Mouse (Mus musculus): ENCODE results near the gene Tbce. TPM values are rescaled to one million over a fixed set of nuclear protein-coding genes. Genes with fewer than 3 reads are reported as not detected.
"Not testable (repeated sequence)": the region's sequence is repeated elsewhere in the genome, so short reads cannot be mapped to it uniquely, and the experiment has no call there.

Gene Tbce
- total RNA-seq (2022) = 10 to 100 TPM; 81.8 to 99.9 (median 86.5) TPM

DNA sequence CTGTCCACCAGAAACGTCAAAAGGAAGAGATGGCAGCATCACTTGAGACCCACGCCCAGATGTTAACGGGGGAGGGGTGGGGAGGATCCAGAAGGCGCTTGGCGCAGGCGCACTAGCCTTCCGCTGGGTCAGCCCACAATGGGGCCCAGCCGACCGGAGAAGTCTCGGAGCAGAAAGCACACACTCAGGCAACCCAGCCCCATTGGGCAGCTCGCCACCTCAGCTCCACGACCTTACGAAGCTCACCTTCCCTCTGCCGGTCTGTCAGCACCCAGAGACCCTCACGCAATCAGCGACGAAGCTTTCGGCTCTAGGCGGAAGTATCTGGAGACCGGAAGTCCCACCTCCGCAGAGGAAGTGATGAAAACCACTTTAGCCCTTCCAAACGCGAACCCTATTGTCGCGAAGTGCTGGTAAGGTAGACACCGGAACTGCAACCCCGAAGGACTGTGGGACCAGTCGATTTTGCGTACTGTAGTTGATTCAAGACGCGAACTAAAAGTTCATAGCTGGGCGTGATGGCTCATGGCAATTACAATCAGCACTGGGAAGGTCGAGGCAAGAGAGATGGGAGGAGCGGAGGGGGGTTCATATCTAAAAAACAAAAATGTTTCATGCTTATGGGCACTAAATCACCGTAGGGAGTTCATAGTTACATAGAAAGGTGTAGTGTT, at the start of gene Tbce:
Gene Tbce, minus strand, starts transcription at position 347 of the 674 bp plus-strand sequence.
- DNase-seq (ENCODE audit: low spot score in 2 of 2) = peak; percentile 89 to 93

DNA sequence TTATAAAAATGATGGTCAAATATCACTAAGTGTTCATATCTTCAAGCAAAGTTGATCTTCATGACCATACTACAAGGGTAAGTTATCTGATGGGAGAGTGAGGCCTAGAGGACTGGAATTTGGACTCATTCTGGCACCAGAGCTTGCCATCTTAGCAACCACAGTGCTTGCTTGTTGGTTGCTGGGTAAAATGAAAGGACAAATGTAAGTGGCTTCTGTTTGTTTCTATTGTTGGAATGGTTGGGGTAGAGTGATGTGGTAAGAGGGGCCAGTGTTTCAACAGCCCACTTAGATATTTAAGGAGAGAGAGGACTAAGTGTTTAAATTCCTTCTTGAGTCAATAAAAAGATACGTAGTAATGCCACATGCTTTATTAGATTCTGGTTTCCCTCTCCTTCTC, 49.2 kb upstream of the Tbce start:
- no peak for DNase-seq (ENCODE audit: low spot score in 2 of 2)

DNA sequence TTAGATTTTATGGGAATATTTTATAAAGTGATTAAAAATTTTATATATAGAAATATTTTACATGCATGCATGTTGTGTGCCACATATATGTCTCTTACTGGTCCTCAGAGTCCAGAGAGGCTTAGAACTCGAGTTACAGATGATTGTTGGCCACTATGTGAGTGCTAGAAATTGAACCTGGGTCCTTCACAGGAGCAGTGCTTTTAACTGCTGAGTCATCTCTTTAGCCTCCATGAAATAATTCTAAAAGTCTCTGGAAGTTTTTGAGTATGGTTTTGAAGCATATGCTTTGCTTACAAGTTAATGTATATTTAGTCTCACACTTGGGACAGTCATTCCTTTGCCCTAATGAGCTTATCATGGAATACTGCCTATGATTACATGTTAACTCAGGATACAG, 35.9 kb upstream of the Tbce start:
- no peak for DNase-seq (ENCODE audit: low spot score in 2 of 2)

DNA sequence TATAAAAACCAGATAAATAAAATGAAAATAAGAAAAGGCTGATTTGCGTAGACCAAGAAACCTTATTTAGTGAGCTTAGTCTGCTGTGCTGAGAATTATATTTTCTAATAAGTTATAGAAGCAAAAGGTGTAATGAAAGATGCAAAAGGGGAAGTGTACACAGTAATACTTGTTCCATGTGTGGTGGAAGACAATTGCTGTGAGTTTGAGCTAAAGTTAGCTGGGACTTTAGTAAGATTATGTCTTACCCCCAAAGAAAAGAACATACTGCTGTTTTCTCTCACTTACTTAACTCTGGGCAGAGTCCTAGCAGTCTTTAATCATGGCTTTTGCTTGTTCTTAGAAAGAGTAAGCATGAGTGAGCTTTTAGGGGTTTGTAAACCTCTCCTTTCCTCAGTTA, 34.9 kb upstream of the Tbce start:
- no peak for DNase-seq (ENCODE audit: low spot score in 2 of 2)

DNA sequence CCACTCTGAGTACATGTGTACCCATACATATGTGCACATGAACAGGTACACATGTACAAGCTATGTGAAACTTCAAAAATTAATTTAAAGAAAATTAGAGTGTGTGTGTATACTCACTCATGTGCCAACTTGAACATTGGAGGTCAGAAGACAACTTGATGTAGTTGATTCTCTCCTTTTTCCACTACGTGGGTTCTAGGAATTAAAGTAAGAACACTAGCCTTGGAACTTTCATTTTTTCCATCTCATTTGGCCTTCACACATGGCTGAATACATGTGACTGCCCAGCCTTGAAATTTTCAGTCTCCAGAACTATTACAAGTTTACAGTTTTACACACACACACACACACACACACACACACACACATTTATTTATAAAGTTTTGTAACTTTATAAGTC, 29.9 kb upstream of the Tbce start:
- DNase-seq (ENCODE audit: low spot score in 2 of 2) = no peak

DNA sequence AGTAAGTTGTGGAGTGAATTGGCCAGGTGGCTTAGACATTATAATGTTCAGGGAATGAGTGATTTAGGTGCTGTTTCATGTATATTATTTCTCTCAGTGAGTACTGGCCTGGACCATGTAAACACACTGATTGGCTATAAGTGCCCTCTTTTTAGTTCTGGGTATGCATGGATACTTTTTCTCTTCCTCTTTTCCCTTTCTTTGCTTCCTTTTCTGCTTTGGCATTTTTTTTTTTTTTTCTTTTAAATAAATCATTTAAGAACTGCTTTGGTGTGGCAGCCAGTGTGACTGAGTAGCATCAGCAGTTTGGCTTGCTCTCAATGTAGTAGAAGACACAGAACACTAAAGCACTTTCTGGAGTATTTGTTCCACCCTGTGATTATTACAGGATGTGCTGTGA, 28.6 kb upstream of the Tbce start:
- DNase-seq (ENCODE audit: low spot score in 2 of 2) = no peak

DNA sequence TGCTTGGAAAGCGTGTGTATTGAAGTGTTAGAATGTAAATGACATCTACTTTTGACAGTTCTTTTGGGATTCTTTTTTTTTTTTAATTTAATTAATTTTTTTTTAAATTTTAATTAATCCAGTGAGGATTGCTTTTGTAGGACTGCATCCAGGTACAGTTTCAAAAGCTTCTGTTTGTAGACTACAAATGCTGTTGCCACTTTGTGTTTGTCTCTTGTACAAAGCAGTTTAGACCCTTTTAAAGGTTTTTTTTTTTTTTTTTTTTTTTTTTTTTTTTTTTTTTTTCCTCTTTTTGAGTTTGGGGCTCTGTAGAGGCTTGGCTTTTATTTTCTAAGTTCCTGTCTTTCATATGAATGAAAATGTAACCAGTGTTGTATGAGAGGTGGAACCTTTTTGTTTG, 26.3 kb upstream of the Tbce start:
- no peak for DNase-seq (ENCODE audit: low spot score in 2 of 2)

DNA sequence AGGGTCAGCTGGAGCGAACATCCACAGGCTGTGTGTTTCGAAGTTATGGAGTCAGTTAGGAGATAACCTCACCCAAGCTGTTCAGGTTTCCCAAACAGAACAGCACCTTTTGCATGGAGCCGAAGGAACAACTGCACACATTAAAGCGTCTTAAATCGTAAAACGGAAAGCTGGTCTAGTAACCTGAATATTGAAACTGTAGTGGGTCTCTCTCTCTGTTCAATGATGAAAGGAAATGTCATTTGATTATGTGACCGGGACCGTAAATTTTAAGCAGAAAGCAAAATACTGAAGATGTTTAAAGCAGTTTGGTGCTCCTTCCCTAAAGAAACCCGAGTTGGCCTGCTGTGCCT, 25.6 kb upstream of the Tbce start:
- DNase-seq (ENCODE audit: low spot score in 2 of 2) = no peak

DNA sequence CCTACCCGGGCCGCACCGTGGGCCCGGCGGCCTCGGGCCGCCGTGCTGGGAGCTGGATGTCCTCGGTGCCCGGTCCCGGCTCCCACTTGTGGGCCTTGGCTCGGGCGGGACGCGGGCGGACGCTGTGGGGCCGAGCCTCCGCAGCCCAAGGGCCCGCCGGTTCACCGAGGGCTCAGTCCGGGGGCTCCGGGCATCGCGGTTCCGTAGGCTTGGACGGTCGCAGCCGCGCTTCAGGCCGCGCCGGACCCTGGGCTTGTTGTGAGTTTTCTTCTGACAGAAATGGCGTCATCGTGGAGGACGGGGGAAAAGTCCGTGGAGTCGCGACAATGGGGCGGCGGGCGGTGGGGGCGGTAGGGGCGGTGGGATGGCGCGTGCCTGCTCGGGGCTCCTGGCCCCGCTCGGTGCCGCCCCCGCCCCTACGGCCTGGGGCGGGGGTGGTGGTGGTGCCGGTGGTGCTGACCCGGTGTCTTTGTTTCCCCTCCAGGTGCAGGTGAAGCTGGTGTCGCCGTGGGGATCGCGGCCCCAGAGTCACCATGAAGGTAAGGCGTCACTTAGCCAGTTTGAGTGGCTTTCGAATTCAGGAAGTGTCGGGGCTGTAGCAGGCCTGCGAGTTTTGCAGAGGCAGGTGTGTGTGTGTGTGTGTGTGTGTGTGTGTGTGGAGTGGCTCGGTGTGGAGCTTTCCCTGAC, 25.0 kb upstream of the Tbce start:
- peak; percentile 11 to 24 for DNase-seq (ENCODE audit: low spot score in 2 of 2)

DNA sequence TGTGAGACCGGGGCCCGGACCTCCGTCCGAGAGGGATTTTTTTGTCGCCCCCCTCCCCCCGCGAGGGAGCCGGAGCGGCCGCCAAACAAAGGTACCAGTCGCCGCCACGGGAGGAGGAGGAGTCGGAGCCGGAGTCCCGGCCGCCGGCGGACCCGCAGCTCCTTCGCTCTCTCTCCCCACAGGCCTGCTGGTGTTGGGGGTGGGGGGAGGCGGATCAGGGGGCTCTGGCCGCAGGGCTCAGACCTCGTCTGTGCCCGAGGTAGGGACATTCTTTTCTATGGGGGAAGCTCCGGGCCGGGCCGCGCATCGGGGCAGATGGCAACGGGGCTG, 24.5 kb upstream of the Tbce start:
- DNase-seq (ENCODE audit: low spot score in 2 of 2) = no peak

DNA sequence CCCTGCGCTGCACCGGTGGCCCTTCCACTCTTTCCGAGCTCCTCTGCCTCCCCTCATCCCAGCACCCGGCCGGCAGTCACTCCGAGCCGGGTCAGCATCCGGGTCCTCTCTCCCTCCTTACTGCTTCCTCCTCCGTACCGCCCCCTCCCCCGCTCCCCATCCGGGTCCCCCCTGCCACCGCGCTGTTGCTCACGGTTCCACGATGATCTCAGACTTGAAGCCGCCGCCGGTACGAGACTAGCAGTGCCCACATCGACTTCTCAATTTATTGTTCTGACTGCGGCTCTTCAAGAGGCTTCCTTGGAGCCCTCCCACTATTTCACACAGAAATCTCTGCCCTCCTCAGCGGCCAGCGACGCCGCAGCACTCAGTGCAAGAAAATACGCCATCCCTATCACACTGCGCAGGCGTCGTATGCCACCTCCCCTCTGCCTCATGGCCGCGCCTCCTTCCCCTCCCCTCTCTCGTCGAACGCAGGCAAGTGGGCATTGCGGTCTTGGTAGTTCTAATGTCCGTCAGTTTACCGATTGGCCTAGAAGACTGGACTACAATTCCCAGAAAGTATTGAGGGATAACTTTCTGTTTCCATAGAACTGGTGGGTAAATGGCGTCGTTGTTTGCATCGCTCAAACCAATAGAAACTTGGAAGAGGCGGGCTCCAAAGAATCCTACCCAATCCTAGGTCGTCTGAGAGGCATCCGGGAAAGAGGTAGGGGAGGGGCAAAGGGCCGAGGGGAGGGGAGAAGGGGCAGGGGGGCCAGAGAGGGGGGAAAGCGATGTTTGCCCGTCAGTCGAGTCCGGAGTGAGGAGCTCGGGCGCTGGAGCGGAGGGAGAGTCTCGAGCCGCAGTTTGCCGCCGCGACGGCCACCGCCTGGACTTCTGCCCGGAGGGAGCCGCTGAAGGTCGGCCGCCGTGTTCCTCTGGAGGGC, 23.8 kb upstream of the Tbce start, which contains the start of the genes Arid4b and Ggps1:
Gene Arid4b, plus strand, starts transcription at position 220 of the 929 bp plus-strand sequence.
Gene Ggps1, minus strand, starts transcription at position 476 of the 929 bp plus-strand sequence.
- DNase-seq (ENCODE audit: low spot score in 2 of 2) = peak; percentile 97 to 98

DNA sequence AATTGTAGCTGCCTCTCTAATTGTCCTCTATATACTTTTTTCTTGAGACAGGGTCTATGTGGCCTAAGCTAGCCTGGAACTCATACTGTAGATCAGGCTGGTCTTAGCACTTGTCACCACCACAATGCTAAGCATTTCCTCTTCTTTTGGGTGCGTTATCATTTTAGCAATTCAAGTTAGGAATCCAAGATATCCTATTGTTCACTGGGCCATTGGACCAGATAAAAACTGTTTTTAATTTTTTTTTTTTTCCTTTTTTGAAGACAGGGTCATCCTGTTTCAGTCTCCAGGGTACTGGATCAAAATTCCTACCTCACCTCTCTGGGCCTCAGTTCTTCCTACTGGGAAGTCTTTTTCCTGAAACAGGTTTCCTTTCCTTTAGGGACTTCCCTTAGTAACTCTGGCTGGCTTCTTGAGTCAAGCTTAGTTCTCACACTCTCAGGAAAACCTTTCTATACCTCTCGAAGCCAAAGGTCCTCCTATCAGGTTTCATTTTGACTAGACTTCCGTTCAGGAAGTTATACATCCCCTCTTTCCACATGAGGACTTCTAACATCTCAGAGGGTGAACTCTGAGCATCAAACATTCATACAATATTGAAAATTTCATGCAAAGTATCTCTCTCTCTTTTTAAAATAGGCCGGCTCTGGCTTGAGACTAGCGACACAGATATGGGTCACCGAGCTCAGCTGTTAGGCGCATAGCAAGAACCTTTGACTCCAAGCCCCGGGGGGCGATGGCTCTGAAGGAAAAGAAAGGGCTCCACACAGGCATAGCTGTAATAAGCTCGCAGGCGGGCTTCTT, 23.0 kb upstream of the Tbce start:
- DNase-seq (ENCODE audit: low spot score in 2 of 2) = no peak

DNA sequence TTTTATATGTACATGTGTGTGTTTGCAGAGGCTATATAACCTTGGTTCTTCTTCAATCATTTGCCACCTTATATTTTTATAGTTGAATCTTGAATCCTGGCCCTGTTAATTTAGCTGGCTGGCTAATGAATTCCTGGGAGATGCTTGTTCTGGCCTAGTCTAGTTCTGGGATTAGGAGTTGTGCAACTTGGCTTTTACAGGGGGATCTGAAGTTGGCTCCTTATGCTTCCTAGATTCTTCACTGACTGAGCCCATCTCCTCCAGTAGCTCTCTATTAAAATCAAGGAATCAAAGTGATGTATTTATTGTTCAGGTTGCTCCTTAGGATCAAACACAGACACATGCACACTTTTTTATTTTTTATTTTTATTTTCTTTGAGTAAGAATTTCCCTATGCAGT, 20.1 kb upstream of the Tbce start:
- no peak for DNase-seq (ENCODE audit: low spot score in 2 of 2)

DNA sequence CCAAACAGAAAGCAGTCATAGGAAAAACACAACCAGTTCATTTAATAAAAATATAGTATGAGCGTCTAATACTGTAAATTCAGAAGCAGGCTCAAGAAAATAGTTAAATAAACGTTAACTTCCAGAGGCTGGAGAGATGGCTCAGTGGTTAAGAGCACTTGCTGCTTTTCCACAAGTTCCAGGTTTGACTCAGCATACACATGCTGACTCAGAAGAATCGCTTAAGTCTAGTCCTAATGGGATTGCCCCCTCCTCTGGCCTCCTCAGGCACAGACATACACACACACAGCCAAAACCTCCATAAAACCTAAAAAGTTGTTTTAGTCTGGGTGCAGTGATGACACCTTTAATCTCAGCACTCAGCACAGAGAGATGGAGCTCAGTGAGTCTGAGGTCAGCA, 17.4 kb upstream of the Tbce start:
- no peak for DNase-seq (ENCODE audit: low spot score in 2 of 2)

DNA sequence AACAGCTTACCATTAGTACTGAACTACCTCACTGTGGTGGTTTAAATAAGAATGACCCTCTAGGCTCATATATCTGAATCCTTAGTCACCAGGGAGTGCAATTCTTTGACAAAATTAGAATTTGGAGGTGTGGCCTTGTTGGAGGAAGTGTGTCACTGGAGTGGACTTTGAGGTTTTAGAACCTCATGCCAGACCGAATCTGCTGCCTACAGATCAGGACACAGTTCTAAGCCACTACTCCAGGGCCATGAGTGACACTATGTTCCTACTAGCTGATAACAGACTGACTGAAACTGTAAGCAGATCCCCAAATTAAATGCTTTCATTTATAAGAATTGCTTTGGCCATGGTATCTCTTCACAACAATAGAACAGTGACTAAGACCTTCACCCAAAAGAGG, 10.4 kb upstream of the Tbce start:
- no peak for DNase-seq (ENCODE audit: low spot score in 2 of 2)

DNA sequence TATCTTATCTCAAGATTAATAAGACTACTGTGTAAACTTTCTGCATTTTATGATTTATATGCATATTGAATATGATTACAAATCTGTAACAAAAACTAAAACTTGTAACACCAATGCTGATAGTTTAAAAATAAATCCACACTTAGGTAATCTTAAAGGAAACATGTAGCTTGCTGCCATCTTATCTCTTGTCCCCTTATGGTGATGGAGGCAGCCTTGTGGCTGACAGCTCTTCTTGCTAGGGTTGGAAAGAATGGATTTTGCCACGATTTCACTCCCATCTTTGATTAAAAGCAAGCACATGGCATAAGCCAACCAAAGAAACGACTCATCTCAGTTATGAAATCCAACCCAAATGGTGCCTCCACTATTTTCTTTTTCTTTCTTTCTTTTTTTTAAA, 5.1 kb upstream of the Tbce start:
- no peak for DNase-seq (ENCODE audit: low spot score in 2 of 2)

DNA sequence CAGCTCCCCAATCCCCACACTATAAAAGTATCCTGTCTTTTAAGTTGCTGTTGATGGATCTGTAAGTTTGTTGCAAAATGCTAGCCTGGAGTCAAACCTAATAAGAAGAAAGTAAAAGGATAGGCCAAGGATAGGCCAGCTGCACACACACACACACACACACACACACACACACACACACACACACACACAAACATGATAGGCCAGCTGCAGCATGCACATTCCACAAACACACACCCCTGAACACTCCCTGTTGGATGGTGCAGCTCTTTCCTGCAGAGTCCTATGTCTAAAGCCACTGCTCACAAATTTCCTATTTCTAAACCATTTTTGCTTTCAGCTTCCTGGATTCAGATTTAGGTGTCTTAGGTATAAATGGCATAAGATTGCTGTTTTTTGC, 4.4 kb upstream of the Tbce start:
- no peak for DNase-seq (ENCODE audit: low spot score in 2 of 2)

DNA sequence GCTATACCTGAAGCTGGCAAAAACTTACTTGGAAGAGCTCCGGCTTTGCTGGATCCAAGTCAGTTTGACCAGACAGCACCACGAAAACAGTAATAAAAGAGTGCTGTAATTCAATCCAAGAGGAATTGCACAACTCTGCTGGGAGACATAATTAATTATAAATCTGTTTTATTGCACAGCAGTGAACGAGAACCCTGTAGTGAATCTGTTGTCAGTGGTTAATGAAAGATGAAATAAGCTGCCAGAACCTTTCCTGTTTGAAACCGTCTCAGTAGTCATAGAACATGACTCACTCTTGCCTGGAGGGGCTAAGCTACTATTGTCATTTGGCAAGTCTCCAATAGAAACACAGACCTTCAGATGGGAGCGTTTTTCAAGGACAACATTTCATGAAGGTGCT, 748 bp upstream of the Tbce start:
- DNase-seq (ENCODE audit: low spot score in 2 of 2) = no peak

DNA sequence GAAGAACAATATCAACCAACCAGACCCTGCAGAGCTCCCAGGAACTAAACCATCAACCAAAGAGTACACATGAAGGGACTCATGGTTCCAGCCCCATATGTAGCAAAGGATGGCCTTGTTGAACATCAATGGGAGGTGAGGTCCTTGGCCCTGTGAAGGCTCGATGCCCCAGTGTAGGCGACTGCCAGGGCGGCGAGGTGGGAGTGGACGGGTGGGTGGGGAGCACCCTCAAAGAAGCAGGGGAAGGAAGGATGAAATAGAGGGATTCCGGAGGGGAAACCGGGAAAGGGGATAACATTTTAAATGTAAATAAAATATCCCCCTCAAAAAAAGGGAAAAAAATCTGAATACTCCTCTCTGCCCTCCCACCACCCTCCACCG, 537 bp downstream of the Tbce start:
- peak in 1 of 2 experiments; percentile 22 for DNase-seq (ENCODE audit: low spot score in 2 of 2)

DNA sequence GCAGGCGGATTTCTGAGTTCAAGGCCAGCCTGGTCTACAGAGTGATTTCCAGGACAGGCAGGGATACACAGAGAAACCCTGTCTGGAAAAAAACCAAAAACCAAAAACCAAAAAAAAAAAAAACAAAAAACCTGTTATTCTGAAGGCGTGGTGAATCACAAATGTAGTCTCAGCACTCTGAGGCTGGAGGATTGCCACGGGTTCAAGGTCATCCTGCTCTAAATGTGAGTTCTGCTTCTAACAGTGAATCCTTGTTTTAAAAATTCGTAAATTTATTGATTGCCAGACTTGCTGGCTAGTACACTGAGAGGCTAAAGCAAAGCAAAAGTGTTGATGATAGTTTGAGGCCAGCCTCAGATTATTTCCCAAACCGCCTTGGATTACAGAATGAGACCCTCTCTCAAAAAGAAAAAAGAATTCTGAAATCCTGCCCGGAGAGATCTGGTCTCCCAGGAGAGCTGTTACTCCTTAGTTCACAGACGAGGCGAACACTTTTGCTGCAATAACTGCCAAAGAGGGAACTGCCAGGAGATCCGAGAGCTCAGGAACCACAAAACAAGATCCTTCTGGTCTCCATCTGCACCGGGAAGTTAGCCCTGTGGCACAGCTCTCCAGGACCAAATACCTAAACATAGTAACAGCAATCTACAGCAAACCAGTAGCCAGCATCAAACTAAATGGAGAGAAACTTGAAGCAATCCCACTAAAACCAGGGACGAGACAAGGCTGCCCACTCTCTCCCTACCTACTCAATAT, 3.4 kb downstream of the Tbce start:
- no peak for DNase-seq (ENCODE audit: low spot score in 2 of 2)

DNA sequence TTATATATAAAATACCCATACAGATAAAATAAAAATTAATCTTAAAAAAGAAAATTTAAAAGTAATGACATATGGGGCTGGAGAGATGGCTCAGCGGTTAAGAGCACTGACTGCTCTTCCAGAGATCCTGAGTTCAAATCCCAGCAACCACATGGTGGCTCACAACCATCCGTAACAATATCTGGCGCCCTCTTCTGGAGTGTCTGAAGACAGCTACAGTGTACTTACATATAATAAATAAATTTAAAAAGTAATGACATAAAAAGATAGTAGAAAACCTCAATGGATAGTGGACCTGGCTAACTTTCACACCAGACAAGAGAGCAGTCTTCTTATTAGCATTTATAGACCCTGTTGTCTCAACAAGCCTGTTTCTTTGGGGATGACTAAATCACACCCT, 4.1 kb downstream of the Tbce start:
- not testable (repeated sequence) for DNase-seq (ENCODE audit: low spot score in 2 of 2)
